Mouse (Mus musculus): ENCODE results near the gene Pced1b. TPM values are rescaled to one million over a fixed set of nuclear protein-coding genes. Genes with fewer than 3 reads are reported as not detected.

Pced1b gene
- polyA plus RNA-seq, 1 experiment from 2014 or later = 3.3 TPM

DNA sequence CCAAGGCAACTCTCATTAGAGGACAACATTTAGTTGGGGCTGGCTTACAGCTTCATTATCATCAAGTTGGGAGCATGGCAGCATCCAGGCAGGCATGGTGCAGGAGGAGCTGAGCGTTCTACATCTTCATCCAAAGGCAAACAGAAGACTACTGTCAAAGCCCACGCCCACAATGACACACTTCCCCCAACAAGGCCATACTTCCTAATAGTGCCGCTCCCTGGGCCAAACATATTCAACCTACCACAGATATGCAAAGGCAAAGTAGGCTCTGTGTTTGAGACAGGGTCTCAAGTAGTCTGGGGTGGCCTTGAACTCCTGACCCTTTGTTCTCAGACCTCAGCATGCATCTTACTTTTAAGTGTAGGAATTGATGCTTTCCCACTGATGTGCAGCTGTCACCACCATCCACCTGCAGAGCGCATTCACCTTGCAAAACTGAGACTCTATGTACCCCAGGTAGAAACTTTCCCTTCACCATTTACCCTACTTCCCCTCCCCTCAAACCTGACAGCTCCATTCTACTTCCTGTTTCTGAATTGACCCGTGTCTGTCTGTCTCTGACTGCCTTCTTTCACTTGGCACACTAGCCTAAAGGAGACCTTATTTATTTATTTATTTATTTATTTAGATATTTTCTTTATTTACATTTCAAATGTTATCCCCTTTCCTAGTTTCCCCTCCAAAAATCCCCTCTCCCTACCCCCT lies 40.7 kb downstream of the Pced1b start:
- Histone ChIP-seq H3K4me3 (ENCODE audit: inconsistent target) (no peak overlapping the region), H3K27ac (no peak overlapping the region), H3K79me2 (ENCODE audit: inconsistent target) (no peaks in the 10 kb centered on the region), H3K36me3 (ENCODE audit: inconsistent target) (no peaks in the 10 kb centered on the region)
- WGBS (ENCODE audit: missing documents) = 71% methylated on average over 5 of the region's 5 CpGs

DNA sequence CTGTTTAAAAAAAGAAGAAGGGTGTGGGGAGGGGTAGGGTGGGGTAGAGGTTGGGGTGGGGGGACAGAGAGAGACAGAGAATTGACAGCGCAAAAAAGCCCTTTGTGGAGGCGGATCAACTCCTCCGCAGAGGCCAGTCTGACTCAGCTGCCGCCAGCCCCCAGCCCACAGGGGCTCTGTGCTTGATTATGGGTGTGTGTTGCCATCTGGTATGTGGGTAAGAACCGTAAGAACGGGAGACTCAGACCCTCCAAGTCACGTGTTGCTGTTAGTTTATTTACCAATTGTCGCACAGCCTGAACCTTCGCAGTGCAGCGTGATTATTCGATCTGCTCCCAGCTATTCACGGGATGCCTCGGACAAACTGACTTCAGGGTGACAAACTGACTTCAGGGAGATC lies 41.8 kb downstream of the Pced1b start:
- 94% methylated on average over 13 of the region's 13 CpGs for WGBS (ENCODE audit: missing documents)
- H3K36me3 ChIP-seq (ENCODE audit: inconsistent target) = no peaks in the 10 kb centered on the region
- H3K27ac ChIP-seq = no peak overlapping the region
- H3K4me3 ChIP-seq (ENCODE audit: inconsistent target) = no peak overlapping the region
- H3K79me2 ChIP-seq (ENCODE audit: inconsistent target) = no peaks in the 10 kb centered on the region

DNA sequence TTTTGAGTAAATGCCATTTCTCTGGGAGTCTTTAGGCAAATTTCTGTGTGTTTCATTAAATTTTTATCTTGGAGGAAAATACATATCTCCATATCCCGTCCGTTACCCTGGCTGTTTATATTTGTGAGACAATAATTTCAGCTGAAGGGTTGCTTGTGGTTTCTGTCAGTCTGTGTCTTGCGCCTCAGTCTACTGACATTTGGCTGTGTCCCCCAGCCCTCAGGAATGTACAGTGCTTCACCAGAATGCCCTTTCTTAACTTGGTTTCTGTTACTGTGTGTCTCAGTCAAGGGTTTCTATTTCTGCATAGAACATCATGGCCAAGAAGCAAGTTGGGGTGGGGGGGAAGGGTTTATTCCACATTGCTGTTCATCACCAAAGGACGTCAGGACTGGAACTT lies 42.3 kb downstream of the Pced1b start:
- Histone ChIP-seq H3K27ac (no peak overlapping the region), H3K4me3 (ENCODE audit: inconsistent target) (no peak overlapping the region), H3K79me2 (ENCODE audit: inconsistent target) (no peaks in the 10 kb centered on the region), H3K36me3 (ENCODE audit: inconsistent target) (no peaks in the 10 kb centered on the region)
- WGBS (ENCODE audit: missing documents) = 87% methylated on average over 4 of the region's 4 CpGs

DNA sequence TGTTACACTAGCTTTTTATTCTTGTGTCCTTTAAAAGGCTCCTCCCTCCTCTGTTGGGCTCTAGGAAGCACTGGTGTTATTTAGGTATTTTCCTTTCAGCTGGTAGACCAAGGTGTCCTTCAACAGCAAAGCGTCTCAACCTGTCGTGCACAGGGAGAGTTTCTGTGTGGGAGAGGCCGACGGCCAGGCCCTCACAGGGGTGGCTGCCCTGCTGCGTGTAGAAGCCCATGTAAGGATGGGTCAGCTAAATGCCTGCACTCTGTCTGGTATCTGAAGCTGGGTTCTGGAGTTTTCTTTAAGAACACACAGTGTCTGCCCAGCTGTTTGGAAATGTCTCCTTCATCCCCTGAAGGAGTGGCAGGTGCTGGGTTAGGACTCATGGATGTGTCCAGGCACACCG lies 43.4 kb downstream of the Pced1b start:
- 95% methylated on average over 6 of the region's 6 CpGs for WGBS (ENCODE audit: missing documents)
- Histone ChIP-seq H3K79me2 (ENCODE audit: inconsistent target) (no peaks in the 10 kb centered on the region), H3K36me3 (ENCODE audit: inconsistent target) (no peaks in the 10 kb centered on the region), H3K27ac (no peak overlapping the region), H3K4me3 (ENCODE audit: inconsistent target) (no peak overlapping the region)

DNA sequence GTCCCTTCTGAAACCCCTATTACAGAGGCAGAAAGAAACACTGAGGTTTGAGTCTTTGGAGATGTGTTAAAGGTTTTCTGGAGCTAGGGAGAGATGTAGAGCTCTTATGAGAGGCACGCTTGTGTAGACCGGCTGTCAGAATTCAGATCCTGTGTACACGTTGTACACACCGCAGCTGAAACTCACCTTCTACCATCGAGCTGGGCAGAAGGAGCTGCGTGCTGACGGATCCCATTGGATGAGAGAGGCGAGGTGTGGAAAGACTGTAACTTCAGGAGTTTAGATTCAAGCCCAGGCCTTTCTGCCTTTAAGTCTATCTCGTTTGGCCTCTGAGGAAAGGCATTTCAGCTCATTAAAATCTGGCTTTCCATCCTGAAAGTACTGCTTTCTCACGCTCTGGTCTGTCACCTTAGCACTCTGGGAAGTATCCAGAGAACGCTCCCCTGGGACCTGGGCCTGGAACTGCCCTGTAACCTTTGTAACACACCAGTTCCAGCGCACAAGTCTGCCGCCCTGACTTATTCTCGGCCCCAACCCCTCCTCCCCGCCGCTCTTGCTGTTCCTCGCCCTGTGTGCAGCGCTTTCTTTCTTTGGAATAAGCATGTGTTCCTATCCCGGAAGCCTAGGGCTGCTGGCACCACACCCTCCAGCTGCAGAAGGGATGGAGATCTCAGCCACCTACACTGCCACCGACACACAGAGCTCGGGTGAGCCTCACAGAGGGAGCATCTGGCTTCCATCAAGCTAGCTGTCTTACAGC lies 44.6 kb downstream of the Pced1b start:
- Histone ChIP-seq H3K4me3 (ENCODE audit: inconsistent target) (no peak overlapping the region), H3K36me3 (ENCODE audit: inconsistent target) (no peaks in the 10 kb centered on the region), H3K27ac (no peak overlapping the region), H3K79me2 (ENCODE audit: inconsistent target) (no peaks in the 10 kb centered on the region)
- WGBS (ENCODE audit: missing documents) = 95% methylated on average over 21 of the region's 21 CpGs

DNA sequence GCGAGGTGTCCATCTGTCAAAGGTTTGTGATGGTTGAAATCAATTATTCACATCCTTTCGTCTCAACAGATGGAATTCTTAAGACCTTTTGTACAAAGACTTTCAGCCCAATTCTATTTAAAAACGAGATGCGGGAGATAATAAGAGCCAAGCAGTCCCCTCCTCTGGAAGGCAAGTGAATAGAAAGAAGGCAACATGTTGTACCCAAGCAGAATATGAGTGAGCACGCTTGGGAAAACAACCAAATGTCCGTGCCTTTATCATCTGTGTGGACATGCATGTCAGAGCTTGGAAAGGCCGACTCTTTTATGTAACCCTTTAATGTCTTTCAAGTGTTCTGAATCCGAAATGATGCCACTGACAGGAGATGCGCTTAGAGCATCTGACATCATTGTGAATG lies 61.0 kb downstream of the Pced1b start:
- WGBS (ENCODE audit: missing documents) = 92% methylated on average over 9 of the region's 9 CpGs
- no peak overlapping the region for H3K4me3 ChIP-seq (ENCODE audit: inconsistent target)
- no peak overlapping the region for H3K27ac ChIP-seq
- no peaks in the 10 kb centered on the region for H3K36me3 ChIP-seq (ENCODE audit: inconsistent target)
- no peaks in the 10 kb centered on the region for H3K79me2 ChIP-seq (ENCODE audit: inconsistent target)

DNA sequence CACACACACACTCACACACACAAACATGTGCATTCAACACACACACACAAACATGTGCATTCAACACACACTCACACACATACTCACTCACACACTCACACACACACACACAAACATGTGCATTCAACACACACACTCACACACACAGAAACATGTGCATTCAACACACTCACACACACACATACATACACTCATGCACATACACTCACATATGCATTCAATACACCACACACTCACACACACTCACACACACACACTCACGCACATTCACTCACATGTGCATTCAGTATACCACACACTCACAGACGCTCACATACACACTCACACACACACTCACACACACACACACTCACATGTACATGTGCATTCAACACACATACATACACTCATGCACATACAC lies 62.6 kb downstream of the Pced1b start:
- no peak overlapping the region for H3K4me3 ChIP-seq (ENCODE audit: inconsistent target)
- 86% methylated on average over 2 of the region's 2 CpGs for WGBS (ENCODE audit: missing documents)

DNA sequence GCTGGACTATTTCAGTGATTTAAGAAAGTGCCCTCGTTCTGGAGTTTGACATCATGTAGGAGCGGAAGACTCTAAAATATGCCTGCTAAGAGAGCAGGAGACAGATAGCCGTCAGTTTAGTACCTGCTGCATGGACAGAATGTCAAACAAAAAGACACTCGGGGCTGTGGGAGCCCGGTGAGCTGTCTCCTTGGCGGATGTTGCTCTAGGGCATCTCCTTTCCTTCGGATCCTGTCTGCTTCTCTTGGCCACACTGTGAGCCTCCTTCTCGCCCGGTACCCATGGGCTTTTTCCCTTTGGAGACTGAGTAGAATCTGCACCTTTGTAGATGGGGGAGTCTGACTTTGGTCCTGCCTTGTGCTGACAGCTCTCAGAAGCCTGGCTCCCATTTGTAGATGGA lies 63.3 kb downstream of the Pced1b start:
- WGBS (ENCODE audit: missing documents) = 89% methylated on average over 9 of the region's 9 CpGs
- Histone ChIP-seq H3K27ac (no peak overlapping the region), H3K4me3 (ENCODE audit: inconsistent target) (no peak overlapping the region), H3K79me2 (ENCODE audit: inconsistent target) (no peaks in the 10 kb centered on the region), H3K36me3 (ENCODE audit: inconsistent target) (no peaks in the 10 kb centered on the region)

More for the DNA sequence above, 62.6 kb downstream of the Pced1b start:
- H3K27ac ChIP-seq = no peak overlapping the region
- H3K79me2 ChIP-seq (ENCODE audit: inconsistent target) = no peaks in the 10 kb centered on the region
- no peaks in the 10 kb centered on the region for H3K36me3 ChIP-seq (ENCODE audit: inconsistent target)

DNA sequence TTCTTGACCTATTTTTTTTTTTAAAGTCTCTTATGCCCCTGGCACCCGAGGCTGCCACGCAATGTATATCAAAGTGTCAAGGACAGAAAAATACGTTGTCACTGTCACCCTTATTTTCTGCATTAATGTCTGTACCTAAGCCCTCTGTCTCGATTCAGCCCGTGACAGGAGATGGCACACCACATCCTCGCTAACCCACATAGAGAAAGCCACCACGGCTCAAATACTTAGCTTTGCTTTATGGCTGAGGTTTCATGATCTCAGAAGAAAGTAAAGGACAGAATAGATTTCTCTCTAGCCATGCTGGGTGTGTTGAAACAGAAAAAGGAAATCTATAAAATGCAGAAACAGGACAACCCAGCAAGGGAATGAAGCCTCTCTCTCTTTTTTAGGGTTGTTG lies 64.3 kb downstream of the Pced1b start:
- Histone ChIP-seq H3K4me3 (ENCODE audit: inconsistent target) (no peak overlapping the region), H3K36me3 (ENCODE audit: inconsistent target) (no peaks in the 10 kb centered on the region), H3K79me2 (ENCODE audit: inconsistent target) (no peaks in the 10 kb centered on the region), H3K27ac (no peak overlapping the region)
- WGBS (ENCODE audit: missing documents) = 51% methylated on average over 7 of the region's 7 CpGs

DNA sequence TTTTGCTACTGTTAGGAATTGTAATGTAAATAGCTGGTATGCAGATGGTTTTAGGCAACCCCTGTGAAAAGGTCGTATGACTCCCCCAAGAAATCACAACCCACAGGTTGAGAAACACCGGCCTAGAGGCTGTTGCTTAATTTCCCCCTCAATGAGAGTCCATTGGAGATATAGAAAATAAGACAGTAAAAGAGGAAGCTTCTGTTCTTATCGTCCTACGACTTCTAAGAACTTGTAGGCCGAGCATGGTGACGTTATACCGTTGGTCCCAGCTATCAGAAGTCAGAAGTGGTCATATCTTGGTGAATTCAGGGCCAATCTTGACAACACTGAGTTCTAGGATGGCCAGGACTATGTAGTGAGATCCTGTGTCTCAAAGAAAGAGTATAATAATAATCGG lies 65.0 kb downstream of the Pced1b start:
- no peak overlapping the region for H3K4me3 ChIP-seq (ENCODE audit: inconsistent target)
- 14% methylated on average over 8 of the region's 8 CpGs for WGBS (ENCODE audit: missing documents)
- no peak overlapping the region for H3K27ac ChIP-seq
- no peaks in the 10 kb centered on the region for H3K79me2 ChIP-seq (ENCODE audit: inconsistent target)
- H3K36me3 ChIP-seq (ENCODE audit: inconsistent target) = no peaks in the 10 kb centered on the region

DNA sequence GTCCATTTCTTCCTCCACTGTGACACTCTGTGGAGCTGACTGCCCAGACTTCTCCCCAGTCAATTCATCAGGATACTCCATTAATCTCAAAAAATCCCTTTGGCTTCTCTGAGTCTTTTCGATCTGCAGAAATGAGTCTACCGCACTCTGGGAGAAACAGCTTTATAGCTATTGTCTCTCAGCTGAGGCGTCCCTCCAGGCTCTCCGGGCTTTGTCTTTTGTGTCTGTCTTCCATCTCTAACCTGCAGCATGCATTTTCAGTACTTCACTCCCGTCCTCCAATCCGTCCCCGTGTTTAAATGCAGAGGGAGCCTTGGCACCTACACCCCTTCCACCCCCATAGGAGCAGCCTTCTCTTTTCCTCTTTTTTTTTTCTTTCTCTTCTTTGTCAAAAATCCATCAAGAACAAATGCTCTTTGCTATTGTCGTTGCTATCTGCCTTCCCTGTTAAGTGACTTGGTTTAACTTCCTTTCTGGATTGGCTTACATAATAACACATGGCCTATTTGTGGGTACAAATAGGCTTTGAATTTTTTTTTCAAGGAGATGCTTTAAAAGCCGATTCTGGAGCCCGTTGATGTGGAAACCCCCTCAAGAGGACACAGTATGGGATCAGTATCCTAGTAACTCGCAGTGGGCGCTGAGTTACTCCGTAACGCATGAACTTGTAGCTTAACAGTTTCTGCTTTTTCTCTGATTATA lies 68.0 kb downstream of the Pced1b start:
- H3K27ac ChIP-seq = no peak overlapping the region
- H3K36me3 ChIP-seq (ENCODE audit: inconsistent target) = no peaks in the 10 kb centered on the region
- whole genome bisulfite sequencing (ENCODE audit: missing documents) = 80% methylated on average over 14 of the region's 14 CpGs
- H3K4me3 ChIP-seq (ENCODE audit: inconsistent target) = no peak overlapping the region
- H3K79me2 ChIP-seq (ENCODE audit: inconsistent target) = no peaks in the 10 kb centered on the region

DNA sequence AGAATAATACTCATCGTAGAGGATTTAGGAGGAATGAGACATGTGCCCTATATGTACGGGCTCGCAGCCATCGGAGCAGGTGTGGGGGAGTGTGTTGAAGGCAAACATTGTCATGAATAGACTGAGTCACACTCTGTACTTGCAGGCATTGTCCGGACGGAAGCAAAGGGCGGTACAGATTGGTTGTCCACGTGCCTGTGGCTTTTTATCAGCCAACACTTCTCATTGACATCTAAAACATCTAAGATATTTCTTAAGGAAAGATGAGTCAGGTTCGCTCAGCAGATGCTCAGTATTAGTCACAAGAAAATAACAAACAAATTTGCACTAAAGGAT lies 68.5 kb downstream of the Pced1b start:
- Histone ChIP-seq H3K27ac (no peak overlapping the region), H3K79me2 (ENCODE audit: inconsistent target) (no peaks in the 10 kb centered on the region), H3K4me3 (ENCODE audit: inconsistent target) (no peak overlapping the region), H3K36me3 (ENCODE audit: inconsistent target) (no peaks in the 10 kb centered on the region)
- WGBS (ENCODE audit: missing documents) = 88% methylated on average over 9 of the region's 9 CpGs

DNA sequence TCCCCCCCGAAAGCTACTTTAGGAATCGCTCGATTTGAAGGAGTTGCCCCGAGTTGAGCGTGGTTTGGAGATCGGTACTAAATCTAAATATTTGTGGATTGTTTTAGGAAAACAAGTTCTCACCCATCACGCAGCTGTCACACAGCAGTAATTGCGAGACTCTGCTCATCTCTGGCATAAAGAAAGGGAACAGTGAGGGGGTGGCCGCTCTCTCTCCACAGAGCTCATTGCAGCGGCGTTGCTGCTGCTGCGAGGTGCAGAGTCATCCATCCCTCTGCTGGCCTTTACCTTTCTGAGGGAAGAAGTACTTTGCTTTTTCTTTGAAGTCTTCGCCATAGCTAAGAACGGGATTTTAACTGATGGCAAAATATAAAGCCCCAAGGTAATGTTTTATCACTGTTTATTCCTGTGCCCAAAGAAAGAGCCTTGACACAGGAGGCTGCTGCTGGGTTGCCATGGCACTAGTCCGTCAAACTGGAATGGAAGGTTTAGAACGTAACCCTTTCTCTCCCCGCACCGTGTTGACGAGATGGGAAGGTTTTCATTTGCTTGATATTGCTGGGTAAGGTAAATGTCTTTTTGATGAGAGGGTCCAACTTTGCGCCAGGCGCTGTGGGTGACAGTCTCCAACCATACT lies 71.6 kb downstream of the Pced1b start:
- 95% methylated on average over 21 of the region's 21 CpGs for WGBS (ENCODE audit: missing documents)
- Histone ChIP-seq H3K27ac (no peak overlapping the region), H3K4me3 (ENCODE audit: inconsistent target) (no peak overlapping the region), H3K36me3 (ENCODE audit: inconsistent target) (no peaks in the 10 kb centered on the region), H3K79me2 (ENCODE audit: inconsistent target) (no peaks in the 10 kb centered on the region)

DNA sequence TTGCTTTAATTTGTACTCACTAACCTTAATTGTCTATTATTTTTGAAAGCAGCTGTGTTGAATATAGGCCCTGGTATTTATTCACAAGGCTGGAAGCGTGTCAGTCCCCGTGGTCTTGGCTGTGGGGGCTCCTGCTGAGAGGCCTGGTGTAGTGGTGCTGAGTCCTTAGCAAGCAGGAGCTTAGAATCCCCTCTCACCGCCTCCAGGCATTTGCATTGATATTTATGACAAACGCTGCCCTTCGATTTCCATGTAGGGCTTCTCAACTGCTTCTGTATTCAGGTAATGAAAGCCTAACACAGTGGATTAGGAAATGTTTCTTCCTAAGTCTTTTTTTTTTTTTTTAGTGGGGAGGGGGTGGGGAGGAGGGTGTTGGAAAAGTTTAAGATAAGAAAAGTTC lies 75.9 kb downstream of the Pced1b start:
- WGBS (ENCODE audit: missing documents) = 95% methylated on average over 5 of the region's 5 CpGs
- Histone ChIP-seq H3K27ac (no peak overlapping the region), H3K4me3 (ENCODE audit: inconsistent target) (no peak overlapping the region), H3K36me3 (ENCODE audit: inconsistent target) (no peaks in the 10 kb centered on the region), H3K79me2 (ENCODE audit: inconsistent target) (no peaks in the 10 kb centered on the region)

DNA sequence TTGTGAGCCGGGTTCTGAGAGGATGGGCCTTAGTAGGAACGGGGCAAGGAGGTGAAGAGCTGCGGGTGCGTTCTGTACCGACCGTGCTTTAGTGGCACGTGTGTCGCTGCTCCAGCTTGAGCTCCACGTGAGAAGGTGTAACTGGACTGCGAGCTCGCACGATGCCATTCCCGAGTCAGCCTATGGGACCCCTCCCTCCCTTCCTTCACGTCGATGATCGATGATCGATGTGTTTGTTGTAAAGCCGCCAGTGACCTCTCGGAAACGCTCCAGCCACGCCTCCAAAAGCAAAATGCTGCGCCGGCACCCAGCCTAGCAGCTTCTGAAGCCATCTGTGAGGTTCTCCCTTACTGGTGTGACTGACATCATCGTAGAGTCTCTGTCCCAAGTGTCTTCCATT lies 76.6 kb downstream of the Pced1b start:
- Histone ChIP-seq H3K27ac (no peak overlapping the region), H3K36me3 (ENCODE audit: inconsistent target) (no peaks in the 10 kb centered on the region), H3K4me3 (ENCODE audit: inconsistent target) (no peak overlapping the region), H3K79me2 (ENCODE audit: inconsistent target) (no peaks in the 10 kb centered on the region)
- 89% methylated on average over 24 of the region's 24 CpGs for WGBS (ENCODE audit: missing documents)
